Mouse (Mus musculus) spleen, adult 2 months (tissue): Measurements from ENCODE around the gene Gfod1. TPM values are rescaled to one million over a fixed set of nuclear protein-coding genes. Genes with fewer than 3 reads are reported as not detected.

Experiments used
- DNase-seq, 2 experiments: peaks; one replicate each; pipeline versions ENCODE4 v3.0.0 to v3.0.0-alpha.2; 2012 to 2021; ENCODE audit warnings: low spot score in 2 of 2, low read depth in 1 of 2
- H3K27ac ChIP-seq: fragments of 200-500 bp; 2 replicates; pipeline ENCODE4 v1.5.1; 2012; ENCODE audit warnings: low read length, inconsistent platforms; ENCODE audit not compliant: insufficient read depth
- H3K27me3 ChIP-seq: fragments of 200-500 bp; 2 replicates; pipeline ENCODE4 v1.6.1; 2012; ENCODE audit warnings: mild to moderate bottlenecking, moderate library complexity, low read length, inconsistent platforms; ENCODE audit not compliant: control insufficient read depth, insufficient read depth
- H3K36me3 ChIP-seq: fragments of 200-500 bp; 2 replicates; pipeline ENCODE4 v1.6.1; 2012; ENCODE audit warnings: mild to moderate bottlenecking, low read length, inconsistent platforms; ENCODE audit not compliant: control insufficient read depth, insufficient read depth
- H3K4me1 ChIP-seq: fragments of 200-500 bp; 2 replicates; pipeline ENCODE4 v1.6.1; 2011; ENCODE audit warnings: inconsistent platforms; ENCODE audit not compliant: control insufficient read depth, insufficient read depth, insufficient read length
- H3K4me3 ChIP-seq: fragments of 200-500 bp; 2 replicates; pipeline ENCODE4 v1.5.1; 2011; ENCODE audit warnings: mild to moderate bottlenecking, inconsistent platforms; ENCODE audit not compliant: insufficient read depth, insufficient read length; ENCODE audit errors: extremely low read depth
- CTCF ChIP-seq: fragments of 200-500 bp; IDR thresholded peaks from 2 replicates; pipeline ENCODE4 v1.5.1; 2011; ENCODE audit warnings: mild to moderate bottlenecking, inconsistent platforms; ENCODE audit not compliant: insufficient read depth, insufficient read length, insufficient replicate concordance; ENCODE audit errors: extremely low read depth
- POLR2A ChIP-seq: fragments of 200-500 bp; IDR thresholded peaks from 2 replicates; pipeline ENCODE4 v1.6.1; 2011; ENCODE audit warnings: low read depth, low read length, inconsistent platforms
- WGBS: fragments of 180-500 bp; shearing (Covaris S2); methylation state at CpG from one replicate; pipeline ENCODE4 v1.1.7; 2018; 5-methylcytosine and 5-hydroxymethylcytosine counted together
- polyA plus RNA-seq: library from polyadenylated mRNA; depleted of rRNA; stranded (reverse); fragments of >200 nt; gene quantifications from 2 replicates; pipeline ENCODE4 v1.2.3, GENCODE M21; 2012

The Gfod1 gene
- polyA plus RNA-seq, 1 experiment = 2.8 TPM

DNA sequence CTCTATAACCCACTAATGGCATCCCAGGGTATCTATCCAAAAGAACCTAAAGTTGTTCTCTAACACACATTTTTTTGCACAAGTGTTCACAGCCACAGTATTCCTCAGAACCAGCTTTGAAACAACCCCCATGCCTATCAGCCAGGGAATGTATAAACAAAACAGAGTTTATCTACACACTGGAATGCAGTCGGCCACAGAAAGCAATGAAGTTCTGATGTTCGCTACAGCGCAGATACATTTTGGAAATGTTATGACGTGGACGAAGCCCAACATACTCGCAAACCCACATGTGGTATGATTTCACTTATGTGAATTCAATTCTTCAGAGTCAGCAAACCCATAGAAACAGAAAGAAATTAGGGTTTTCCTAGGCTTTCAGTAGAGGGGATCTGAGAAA lies 75.8 kb downstream of the Gfod1 start:
- Histone ChIP-seq H3K36me3 (no peaks in the 10 kb centered on the region), H3K4me3 (no peak overlapping the region), H3K27ac (no peak overlapping the region), H3K4me1 (no peaks in the 10 kb centered on the region), H3K27me3 (no peaks in the 10 kb centered on the region)
- WGBS = 91% methylated on average over 6 of the region's 6 CpGs
- TF ChIP-seq POLR2A (no peak), CTCF (no peak)
- no peak for DNase-seq

- Histone ChIP-seq H3K4me3 (no peak overlapping the region), H3K27me3 (no peaks in the 10 kb centered on the region), H3K4me1 (no peaks in the 10 kb centered on the region), H3K36me3 (no peaks in the 10 kb centered on the region), H3K27ac (no peak overlapping the region)
- no peak for DNase-seq
- TF ChIP-seq CTCF (no peak), POLR2A (no peak)
- 93% methylated on average over 10 of the region's 10 CpGs for WGBS
Observed at GRCm38 (mm10) chr13:43226041-43226440, 77.9 kb downstream of the Gfod1 start.

GRCm38 (mm10) chr13:43225161-43225560 lies 78.8 kb downstream of the Gfod1 start:
- Histone ChIP-seq H3K36me3 (no peaks in the 10 kb centered on the region), H3K27me3 (no peaks in the 10 kb centered on the region), H3K4me1 (no peaks in the 10 kb centered on the region), H3K27ac (no peak overlapping the region), H3K4me3 (no peak overlapping the region)
- WGBS = 96% methylated on average over 5 of the region's 5 CpGs
- no peak for TF ChIP-seq CTCF
- no peak for TF ChIP-seq POLR2A
- no peak for DNase-seq

- H3K36me3 ChIP-seq = no peaks in the 10 kb centered on the region
- 91% methylated on average over 1 of the region's 1 CpGs for WGBS
- TF ChIP-seq CTCF (no peak), POLR2A (no peak)
- H3K27me3 ChIP-seq = no peaks in the 10 kb centered on the region
- no peak overlapping the region for H3K27ac ChIP-seq
- peaks cover 4% of the 10 kb centered on the region; the same call in 1 of the 2 replicates for H3K4me1 ChIP-seq
- no peak overlapping the region for H3K4me3 ChIP-seq
- no peak for DNase-seq
Observed at GRCm38 (mm10) chr13:43222084-43222483, 81.9 kb downstream of the Gfod1 start.

- no peak overlapping the region for H3K4me3 ChIP-seq
- H3K27me3 ChIP-seq = no peaks in the 10 kb centered on the region
- no peak for DNase-seq
- H3K27ac ChIP-seq = no peak overlapping the region
- WGBS = 83% methylated on average over 6 of the region's 6 CpGs
- TF ChIP-seq POLR2A (no peak), CTCF (no peak)
- H3K4me1 ChIP-seq = peaks cover 7% of the 10 kb centered on the region; the same call in 1 of the 2 replicates
- H3K36me3 ChIP-seq = no peaks in the 10 kb centered on the region
Observed at GRCm38 (mm10) chr13:43221290-43221689, 82.7 kb downstream of the Gfod1 start.

GRCm38 (mm10) chr13:43220635-43221034 lies 83.3 kb downstream of the Gfod1 start:
- no peaks in the 10 kb centered on the region for H3K27me3 ChIP-seq
- no peak for DNase-seq
- no peak overlapping the region for H3K4me3 ChIP-seq
- no peak for TF ChIP-seq CTCF
- TF ChIP-seq POLR2A = no peak
- H3K36me3 ChIP-seq = no peaks in the 10 kb centered on the region
- H3K27ac ChIP-seq = no peak overlapping the region
- H3K4me1 ChIP-seq = peaks cover 12% of the 10 kb centered on the region; the same call in 1 of the 2 replicates
- 89% methylated on average over 1 of the region's 1 CpGs for WGBS

DNA sequence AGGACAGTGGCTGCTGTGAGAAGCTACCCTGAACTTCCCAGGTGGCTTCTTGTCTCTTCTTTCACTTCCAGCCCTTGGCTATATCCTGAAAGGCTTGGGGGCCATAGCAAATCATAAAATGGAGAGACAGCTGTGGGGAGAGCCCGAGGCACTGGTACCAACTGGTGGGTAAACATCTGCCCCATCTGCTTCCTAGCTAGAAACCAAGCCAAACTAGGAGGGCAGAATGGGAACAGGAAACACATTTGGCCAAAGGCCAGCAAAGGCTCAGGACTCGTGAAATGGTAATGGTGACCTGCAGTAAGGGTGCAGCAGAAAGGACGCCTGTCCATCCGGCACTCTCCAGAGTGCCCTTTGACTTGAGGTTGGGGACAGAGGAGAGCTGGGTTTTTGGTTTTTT lies 85.2 kb downstream of the Gfod1 start:
- H3K4me3 ChIP-seq = no peak overlapping the region
- no peak overlapping the region for H3K27ac ChIP-seq
- DNase-seq = no peak
- TF ChIP-seq CTCF (no peak), POLR2A (no peak)
- H3K4me1 ChIP-seq = peaks cover 19% of the 10 kb centered on the region; the same call in 1 of the 2 replicates
- no peaks in the 10 kb centered on the region for H3K36me3 ChIP-seq
- H3K27me3 ChIP-seq = no peaks in the 10 kb centered on the region
- WGBS = 54% methylated on average over 4 of the region's 4 CpGs
